Mouse (Mus musculus): ENCODE results near the gene Efcab7.
A peak's percentile ranks its signal among the peaks of the same experiment; 100 is the strongest.

Gene Efcab7

GRCm38 (mm10) chr4:99829094-99830073 lies at the start of gene Efcab7:
Gene Efcab7, plus strand, starts transcription at chr4:99829198.
- DNase-seq (ENCODE audit: low spot score): peak; percentile 77

GRCm38 (mm10) chr4:99792365-99792764 lies 36.6 kb upstream of the Efcab7 start:
- DNase-seq (ENCODE audit: low spot score): no peak

GRCm38 (mm10) chr4:99816697-99817460 lies 12.1 kb upstream of the Efcab7 start:
- no peak for DNase-seq (ENCODE audit: low spot score)

GRCm38 (mm10) chr4:99828337-99828736 lies 661 bp upstream of the Efcab7 start:
- no peak for DNase-seq (ENCODE audit: low spot score)

- DNase-seq (ENCODE audit: low spot score): no peak
These were observed 282 bp upstream of the Efcab7 start for GRCm38 (mm10) chr4:99828739-99829093.

- peak; percentile 9 for DNase-seq (ENCODE audit: low spot score)
These were observed 52.9 kb downstream of the Efcab7 start for GRCm38 (mm10) chr4:99881882-99882281.

- no peak for DNase-seq (ENCODE audit: low spot score)
These were observed 53.4 kb downstream of the Efcab7 start for GRCm38 (mm10) chr4:99882405-99882804.

- DNase-seq (ENCODE audit: low spot score): peak; percentile 33
These were observed 85.0 kb downstream of the Efcab7 start for GRCm38 (mm10) chr4:99913894-99914451.

- DNase-seq (ENCODE audit: low spot score): no peak
These were observed 97.4 kb downstream of the Efcab7 start for GRCm38 (mm10) chr4:99926380-99926779.

GRCm38 (mm10) chr4:99928521-99928920 lies 99.5 kb downstream of the Efcab7 start:
- no peak for DNase-seq (ENCODE audit: low spot score)

- DNase-seq (ENCODE audit: low spot score): peak; percentile 66
These were observed 100.2 kb downstream of the Efcab7 start, which contains the start of gene Pgm1 for GRCm38 (mm10) chr4:99929149-99929612. Gene Pgm1, plus strand, starts transcription at chr4:99929414.

GRCm38 (mm10) chr4:99929613-99930517 lies 100.9 kb downstream of the Efcab7 start, which contains the start of gene Itgb3bp:
Gene Itgb3bp, minus strand, starts transcription at chr4:99929813.
- DNase-seq (ENCODE audit: low spot score): peak; percentile 66

GRCm38 (mm10) chr4:99930518-99931239 lies 101.7 kb downstream of the Efcab7 start:
- DNase-seq (ENCODE audit: low spot score): no peak

GRCm38 (mm10) chr4:99931240-99931580 lies 102.2 kb downstream of the Efcab7 start:
- DNase-seq (ENCODE audit: low spot score): no peak

- DNase-seq (ENCODE audit: low spot score): no peak
These were observed 102.8 kb downstream of the Efcab7 start for GRCm38 (mm10) chr4:99931807-99932206.

GRCm38 (mm10) chr4:99934859-99935258 lies 105.9 kb downstream of the Efcab7 start:
- no peak for DNase-seq (ENCODE audit: low spot score)

- no peak for DNase-seq (ENCODE audit: low spot score)
These were observed 107.3 kb downstream of the Efcab7 start for GRCm38 (mm10) chr4:99936278-99936677.

- no peak for DNase-seq (ENCODE audit: low spot score)
These were observed 110.9 kb downstream of the Efcab7 start for GRCm38 (mm10) chr4:99939711-99940505.

GRCm38 (mm10) chr4:99941655-99942414 lies 112.8 kb downstream of the Efcab7 start:
- DNase-seq (ENCODE audit: low spot score): no peak

All from MN1 (cell line).